Mouse (Mus musculus): ENCODE data around the gene Lmbr1l.

DNA sequence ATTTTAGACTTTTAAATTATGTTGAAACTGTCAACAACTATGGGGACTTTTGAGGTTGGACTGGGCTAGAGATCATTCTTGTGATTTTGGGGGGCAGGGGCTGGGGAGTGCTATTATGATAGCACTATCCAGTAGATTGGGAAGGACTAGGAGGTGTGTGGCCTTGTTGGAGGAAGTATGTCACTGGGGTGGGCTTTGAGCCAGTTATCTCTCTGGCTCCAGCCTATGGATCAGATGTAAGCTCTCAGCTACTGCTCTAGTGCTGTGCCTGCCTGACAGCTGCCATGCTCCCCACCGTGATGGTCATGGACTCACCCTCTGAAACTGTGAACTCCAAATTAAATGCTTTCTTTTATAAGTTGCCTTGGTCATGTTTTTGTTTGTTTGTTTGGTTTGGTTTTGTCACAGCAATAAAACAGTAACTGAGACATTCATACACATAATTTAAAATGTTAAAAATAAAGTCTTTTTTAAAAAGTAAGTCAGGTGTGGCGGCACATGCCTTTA lies 5.1 kb upstream of the Lmbr1l start:
- TF ChIP-seq USF1 (IDR thresholded peaks at IDR 0.05; ENCODE audit: low read depth, low read length) (no peak), CHD2 (IDR thresholded peaks at IDR 0.05; ENCODE audit: low read length) (no peak), EP300 (IDR thresholded peaks at IDR 0.05; ENCODE audit: low read length) (no peak), TCF12 (IDR thresholded peaks at IDR 0.05; ENCODE audit: low read depth, low read length) (no peak), CTCF (conservative IDR thresholded peaks at IDR 0.05 in 1 of 2, IDR thresholded peaks at IDR 0.05 in 1 of 2; ENCODE audit: low read depth in 2 of 2, low read length in 2 of 2) (no peak), ZMIZ1 (IDR thresholded peaks at IDR 0.05; ENCODE audit: low read depth, low read length) (no peak), HCFC1 (IDR thresholded peaks at IDR 0.05; ENCODE audit: low read depth, low read length) (no peak)

Measured in CH12.LX (cell line).